8 mouse cellular contexts compared by ENCODE assay signal in the genomic region with DNA sequence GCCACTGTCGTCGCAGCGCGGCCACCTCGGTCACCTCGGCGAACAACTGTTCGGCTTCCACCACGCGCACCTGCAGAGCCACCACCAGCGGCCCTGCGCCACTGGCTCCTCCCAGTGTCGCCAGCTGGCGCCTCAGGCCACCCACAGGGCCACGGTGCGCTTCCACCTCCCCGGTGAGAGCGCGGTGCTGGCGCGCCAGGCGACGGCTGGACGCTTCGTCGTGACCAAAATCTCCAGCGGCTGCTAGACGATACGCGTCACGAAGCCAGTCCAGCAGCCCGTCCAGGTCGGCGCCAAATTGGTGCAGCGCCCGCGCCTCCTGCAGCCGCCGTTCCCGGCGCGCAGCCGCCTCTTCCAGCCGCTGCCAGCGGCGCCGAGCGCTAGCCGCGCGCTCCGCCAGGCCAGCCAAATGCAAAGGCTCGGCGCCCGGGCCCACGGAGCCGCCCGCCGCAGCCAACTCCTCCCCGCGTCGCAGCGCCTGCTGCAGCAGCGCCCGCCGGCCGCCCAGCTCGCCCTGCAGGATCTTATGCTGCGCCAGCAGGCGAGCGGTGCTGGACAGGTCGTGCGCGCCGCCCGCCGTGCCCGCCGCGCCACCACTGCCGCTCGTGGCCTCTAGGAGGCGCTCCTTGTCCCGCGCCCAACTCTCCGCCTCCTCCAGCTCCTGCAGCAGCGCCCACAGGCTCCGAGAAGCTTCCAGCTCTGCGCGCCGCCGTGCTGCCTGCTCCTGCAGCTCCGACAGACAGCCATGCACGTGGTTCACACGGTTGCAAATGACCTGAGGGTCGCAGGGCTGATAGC. TPM values are rescaled to one million over a fixed set of nuclear protein-coding genes. Genes with fewer than 3 reads are reported as not detected.
DNase-seq lines count a peak whose midpoint lies in the region; ATAC-seq and TF ChIP-seq lines count a peak whose summit lies in the region.

No protein-coding gene starts in this region.

- ATAC-seq in forebrain, embryonic 14.5 days: peak; percentile 77
- ATAC-seq in lung, embryonic 15.5 days (ENCODE audit: borderline replicate concordance, extremely low read depth, low FRiP score, low TSS enrichment): peak; percentile 71

- WGBS in cerebellum, adult 2 months: 2% methylated on average over 94 of the region's 96 CpGs
- WGBS in forebrain, embryonic 14.5 days: under 1% methylated on average over 80 of the region's 96 CpGs
- under 1% methylated on average over 87 of the region's 96 CpGs for WGBS in lung, embryonic 15.5 days
- 11% methylated on average over 94 of the region's 96 CpGs for WGBS in olfactory bulb, adult 2 months

- peak; percentile 69 for TF ChIP-seq CTCF in cerebellum, adult 2 months (IDR thresholded peaks at IDR 0.05; ENCODE audit: borderline replicate concordance, insufficient read depth, low read depth, low read length)
- TF ChIP-seq CTCF in olfactory bulb, adult 2 months (IDR thresholded peaks at IDR 0.05; ENCODE audit: insufficient read depth, low read depth, low read length): peak; percentile 83

- H3K4me2 ChIP-seq in forebrain, embryonic 14.5 days (ENCODE audit: low read length): peak overlapping the region; percentile 65
- peak overlapping the region; percentile 78 for H3K4me2 ChIP-seq in lung, embryonic 15.5 days

- H3K36me3 ChIP-seq in forebrain, embryonic 14.5 days (ENCODE audit: control insufficient read depth, insufficient read depth, low read length): no peaks in the 10 kb centered on the region
- no peaks in the 10 kb centered on the region for H3K36me3 ChIP-seq in lung, embryonic 15.5 days

- H3K27me3 ChIP-seq in cerebellum, adult 2 months (ENCODE audit: control insufficient read depth, insufficient read depth, low read length): no peaks in the 10 kb centered on the region
- peaks cover 64% of the 10 kb centered on the region for H3K27me3 ChIP-seq in forebrain, embryonic 14.5 days (replicated peaks; ENCODE audit: control insufficient read depth, insufficient read depth, low read length)
- H3K27me3 ChIP-seq in lung, embryonic 15.5 days: peaks cover 72% of the 10 kb centered on the region

- no peak overlapping the region for H3K27ac ChIP-seq in cerebellum, adult 2 months (ENCODE audit: insufficient read depth, low read length)
- no peak overlapping the region for H3K27ac ChIP-seq in forebrain, embryonic 14.5 days (ENCODE audit: low read depth, low read length)
- H3K27ac ChIP-seq in lung, embryonic 15.5 days: no peak overlapping the region
- no peak overlapping the region for H3K27ac ChIP-seq in olfactory bulb, adult 2 months (ENCODE audit: insufficient read depth, low read depth, low read length)

- H3K9ac ChIP-seq in forebrain, embryonic 14.5 days (ENCODE audit: low read length): peak overlapping the region; percentile 37
- H3K9ac ChIP-seq in lung, embryonic 15.5 days: no peak overlapping the region

- H3K9me3 ChIP-seq in forebrain, embryonic 14.5 days (replicated peaks; ENCODE audit: control insufficient read depth, low read length): no peaks in the 10 kb centered on the region
- H3K9me3 ChIP-seq in lung, embryonic 15.5 days: peaks cover under 1% of the 10 kb centered on the region; the same call in 1 of the 2 replicates

- 0 out of 2 replicates have a peak, but pooled peaks have one; percentile 28 for TF ChIP-seq POLR2A in cerebellum, adult 2 months (IDR thresholded peaks at IDR 0.05; ENCODE audit: borderline replicate concordance, insufficient read depth, low read length)
- no peak for TF ChIP-seq POLR2A in olfactory bulb, adult 2 months (IDR thresholded peaks at IDR 0.05; ENCODE audit: insufficient read depth, low read depth, low read length)

- H3K4me1 ChIP-seq in cerebellum, adult 2 months (ENCODE audit: control insufficient read depth, insufficient read depth, low read length): peaks cover 3% of the 10 kb centered on the region; the same call in 1 of the 2 replicates
- no peaks in the 10 kb centered on the region for H3K4me1 ChIP-seq in forebrain, embryonic 14.5 days (ENCODE audit: control insufficient read depth, insufficient read depth, low read length)
- peaks cover 12% of the 10 kb centered on the region for H3K4me1 ChIP-seq in lung, embryonic 15.5 days
- peaks cover 11% of the 10 kb centered on the region for H3K4me1 ChIP-seq in olfactory bulb, adult 2 months (ENCODE audit: control insufficient read depth, insufficient read depth, low read length)

- H3K4me3 ChIP-seq in cerebellum, adult 2 months (replicated peaks; ENCODE audit: insufficient read depth, low read depth, low read length): peak overlapping the region; percentile 59
- H3K4me3 ChIP-seq in forebrain, embryonic 14.5 days (ENCODE audit: low read depth, low read length): peak overlapping the region; percentile 33
- peak overlapping the region; percentile 44 for H3K4me3 ChIP-seq in lung, embryonic 15.5 days
- H3K4me3 ChIP-seq in olfactory bulb, adult 2 months (ENCODE audit: insufficient read depth, low read depth, low read length): peak overlapping the region; percentile 53

- intact Hi-C loops in heart, postnatal 25 days (cut with DNase I): loop anchor here (5.0 kb wide), 1 partner anchor 109 kb away; no protein-coding TSS in a partner anchor

- peak; percentile 80 for DNase-seq in Muller cell, postnatal 12 days (ENCODE audit: inconsistent ontology term)
- peak; percentile 89 to 92 for DNase-seq in cerebellum, adult 2 months
- peak; percentile 69 for DNase-seq in forebrain, embryonic 14.5 days (ENCODE audit: low spot score)
- DNase-seq in heart, postnatal 25 days (ENCODE audit: low spot score): peak; percentile 18
- DNase-seq in kidney, postnatal 4 days: peak; percentile 83 to 87
- peak; percentile 37 for DNase-seq in thymus, postnatal 0 days (ENCODE audit: low spot score)

RNA-seq across cellular contexts. Expression of gene Sptbn4, which starts 38.9 kb away (rescaled TPM):
- 171 and 177 TPM in 2 replicates for polyA plus RNA-seq in cerebellum, adult 2 months (2012; rRNA removed)
- polyA plus RNA-seq in forebrain, embryonic 14.5 days (2014; fragmentation: Nextera tagmentation; extraction: Ambion mirVana): 1.6 and 1.7 TPM in 2 replicates
- total RNA-seq in heart, postnatal 25 days (2021): under 1 TPM; 0.08 to 0.42 TPM
- polyA plus RNA-seq in lung, embryonic 15.5 days (2015; fragmentation: Nextera tagmentation; extraction: Ambion mirVana): 0.21 and 0.33 TPM in 2 replicates
- polyA plus RNA-seq in olfactory bulb, adult 2 months (2012; ENCODE audit: insufficient read depth, insufficient read length, low replicate concordance, missing spikeins): not detected in 2 replicates
- 0.09 and 0.10 TPM in 2 replicates for polyA plus RNA-seq in thymus, postnatal 0 days (2015; fragmentation: Nextera tagmentation; extraction: Ambion mirVana)

RNA-seq across cellular contexts. Expression of gene Blvrb, which starts 39.2 kb away (rescaled TPM):
- 24.2 and 25.2 TPM in 2 replicates for polyA plus RNA-seq in cerebellum, adult 2 months (2012; rRNA removed)
- polyA plus RNA-seq in forebrain, embryonic 14.5 days (2014; fragmentation: Nextera tagmentation; extraction: Ambion mirVana): 22.4 and 23.7 TPM in 2 replicates
- total RNA-seq in heart, postnatal 25 days (2021): 10 to 100 TPM; 30.1 to 30.5 TPM
- 58.8 and 68.5 TPM in 2 replicates for polyA plus RNA-seq in lung, embryonic 15.5 days (2015; fragmentation: Nextera tagmentation; extraction: Ambion mirVana)
- not detected in 2 replicates for polyA plus RNA-seq in olfactory bulb, adult 2 months (2012; ENCODE audit: insufficient read depth, insufficient read length, low replicate concordance, missing spikeins)
- 26.0 and 27.6 TPM in 2 replicates for polyA plus RNA-seq in thymus, postnatal 0 days (2015; fragmentation: Nextera tagmentation; extraction: Ambion mirVana)

RNA-seq across cellular contexts. Expression of gene Gm20479, which starts 51.4 kb away (rescaled TPM):
- 0.38 TPM in 1 of 2 replicates, not detected in the other for polyA plus RNA-seq in cerebellum, adult 2 months (2012; rRNA removed)
- 0.38 TPM in 1 of 2 replicates, not detected in the other for polyA plus RNA-seq in forebrain, embryonic 14.5 days (2014; fragmentation: Nextera tagmentation; extraction: Ambion mirVana)
- not detected for total RNA-seq in heart, postnatal 25 days (2021)
- polyA plus RNA-seq in lung, embryonic 15.5 days (2015; fragmentation: Nextera tagmentation; extraction: Ambion mirVana): 0.79 and 1.3 TPM in 2 replicates
- not detected in 2 replicates for polyA plus RNA-seq in olfactory bulb, adult 2 months (2012; ENCODE audit: insufficient read depth, insufficient read length, low replicate concordance, missing spikeins)
- polyA plus RNA-seq in thymus, postnatal 0 days (2015; fragmentation: Nextera tagmentation; extraction: Ambion mirVana): 0.44 TPM in 1 of 2 replicates, not detected in the other

RNA-seq across cellular contexts. Expression of gene Shkbp1, which starts 52.8 kb away (rescaled TPM):
- 41.6 and 43.7 TPM in 2 replicates for polyA plus RNA-seq in cerebellum, adult 2 months (2012; rRNA removed)
- 52.4 and 66.4 TPM in 2 replicates for polyA plus RNA-seq in forebrain, embryonic 14.5 days (2014; fragmentation: Nextera tagmentation; extraction: Ambion mirVana)
- 1 to 10 TPM; 6.4 to 8.2 TPM for total RNA-seq in heart, postnatal 25 days (2021)
- 48.3 and 51.4 TPM in 2 replicates for polyA plus RNA-seq in lung, embryonic 15.5 days (2015; fragmentation: Nextera tagmentation; extraction: Ambion mirVana)
- polyA plus RNA-seq in olfactory bulb, adult 2 months (2012; ENCODE audit: insufficient read depth, insufficient read length, low replicate concordance, missing spikeins): not detected in 2 replicates
- polyA plus RNA-seq in thymus, postnatal 0 days (2015; fragmentation: Nextera tagmentation; extraction: Ambion mirVana): 45.1 and 46.3 TPM in 2 replicates

Comparison
In these comparisons a context has a peak if more than half of its experiments do, and no peak if none do; other contexts are left out.
1. DNase-seq: peak in every context shown above with its lines; median percentile 90 in cerebellum, adult 2 months; 85 in kidney, postnatal 4 days; 80 in Muller cell, postnatal 12 days; 69 in forebrain, embryonic 14.5 days; 37 in thymus, postnatal 0 days; 18 in heart, postnatal 25 days.